Mouse (Mus musculus) brain, embryonic 18.5 days (tissue): ENCODE data around the gene Clstn1.

Experiments
- DNase-seq: peaks from one replicate; pipeline ENCODE4 v3.0.0-alpha.2; 2012; ENCODE audit warnings: low read depth, low spot score

The Clstn1 gene

DNA sequence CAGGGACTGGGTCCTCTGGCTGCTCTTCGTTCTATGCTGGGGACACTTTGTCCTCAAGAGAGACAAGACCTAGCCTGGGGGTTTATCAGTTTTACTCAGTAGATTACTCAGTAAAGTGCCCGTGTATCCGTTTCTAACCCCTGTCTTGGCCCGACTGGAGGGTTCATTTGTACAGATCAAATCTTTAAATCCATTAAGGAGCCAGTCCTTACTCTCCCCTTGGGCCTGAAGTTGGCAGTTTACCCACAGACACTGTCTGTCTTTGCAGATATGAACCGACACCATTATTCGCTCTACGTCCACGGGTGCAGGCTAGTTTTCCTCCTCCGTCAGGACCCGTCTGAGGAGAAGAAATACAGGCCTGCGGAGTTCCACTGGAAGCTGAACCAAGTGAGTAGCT lies 48.7 kb downstream of the Clstn1 start:
- DNase-seq, result no peak

DNA sequence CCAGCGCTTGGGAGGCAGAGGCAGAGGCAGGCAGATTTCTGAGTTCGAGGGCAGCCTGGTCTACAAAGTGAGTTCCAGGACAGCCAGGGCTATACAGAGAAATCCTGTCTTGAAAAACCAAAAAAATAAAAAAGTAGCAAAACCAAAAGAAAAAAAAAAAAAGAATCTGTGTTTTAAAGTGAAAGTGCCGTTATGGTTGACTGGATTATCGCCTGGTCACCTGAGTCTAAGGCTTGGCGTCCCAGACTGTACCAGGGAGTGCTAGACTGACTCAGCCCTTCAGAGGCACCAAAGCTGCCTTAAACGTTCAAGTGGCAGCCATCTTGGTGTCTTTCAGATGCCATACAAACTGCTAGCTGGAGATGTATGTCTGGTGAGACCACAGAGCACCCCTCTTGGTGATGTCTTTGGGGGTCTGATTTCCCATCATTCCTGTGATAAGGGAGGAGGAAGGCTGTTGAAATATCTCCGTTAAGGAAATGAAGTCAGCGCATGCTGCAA lies 49.7 kb downstream of the Clstn1 start:
- DNase-seq, result no peak

DNA sequence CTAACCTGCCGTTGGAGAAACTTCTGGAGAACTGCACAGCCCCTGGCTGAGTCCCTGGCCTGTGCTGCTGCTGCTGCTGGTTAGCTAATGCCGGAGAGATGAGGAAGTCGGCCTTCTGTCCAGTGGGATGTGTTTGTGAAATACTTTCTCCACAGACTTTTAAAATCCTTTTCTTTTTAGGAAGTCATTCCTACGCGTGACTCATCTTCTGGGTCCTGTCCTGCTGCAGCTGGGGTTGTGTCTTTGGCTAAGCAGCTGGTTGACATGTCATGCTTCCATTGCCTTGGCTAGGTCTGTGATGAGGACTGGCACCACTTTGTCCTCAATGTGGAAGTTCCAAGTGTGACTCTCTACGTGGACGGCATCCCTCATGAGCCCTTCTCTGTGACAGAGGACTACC lies 51.7 kb downstream of the Clstn1 start:
- DNase-seq, result no peak

DNA sequence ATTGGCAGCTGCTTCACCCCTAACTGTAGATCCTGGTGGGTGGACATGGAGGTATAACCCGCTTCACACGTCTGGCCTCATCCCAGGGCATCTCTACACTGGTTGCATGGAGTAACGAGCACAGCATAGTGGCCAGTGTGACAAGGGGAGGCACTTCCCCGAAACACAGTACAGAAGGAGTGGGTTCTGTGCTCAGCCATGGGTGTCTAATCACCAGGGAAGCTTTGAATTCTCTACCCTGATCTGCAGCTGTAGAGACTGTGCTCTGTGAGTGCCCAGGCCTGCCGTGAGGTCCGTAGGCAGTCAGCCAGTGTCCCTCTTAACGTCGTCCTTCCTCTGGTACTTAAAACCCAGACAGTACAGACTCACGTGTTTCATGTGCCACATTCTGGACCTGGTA lies 54.6 kb downstream of the Clstn1 start:
- DNase-seq, result no peak

DNA sequence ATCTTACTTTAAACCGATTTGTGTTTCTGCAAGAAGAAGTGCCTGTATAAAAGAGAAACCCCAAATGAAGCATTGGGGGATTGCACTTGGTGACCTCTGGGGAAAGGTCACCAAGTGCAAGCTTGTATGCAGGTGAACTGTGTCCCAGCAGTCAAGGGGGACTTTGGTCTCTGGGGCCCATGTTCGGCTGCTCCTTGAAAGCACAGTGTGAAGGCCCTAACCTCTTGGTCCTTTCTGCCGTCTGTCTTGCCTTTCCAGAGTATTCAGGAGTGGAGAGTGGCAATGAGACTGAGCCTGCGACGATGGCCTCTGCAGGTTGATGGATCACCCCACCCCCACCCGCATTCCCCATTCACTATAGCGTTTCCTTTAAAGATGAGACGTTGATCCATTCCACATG lies 55.1 kb downstream of the Clstn1 start:
- DNase-seq, result no peak

DNA sequence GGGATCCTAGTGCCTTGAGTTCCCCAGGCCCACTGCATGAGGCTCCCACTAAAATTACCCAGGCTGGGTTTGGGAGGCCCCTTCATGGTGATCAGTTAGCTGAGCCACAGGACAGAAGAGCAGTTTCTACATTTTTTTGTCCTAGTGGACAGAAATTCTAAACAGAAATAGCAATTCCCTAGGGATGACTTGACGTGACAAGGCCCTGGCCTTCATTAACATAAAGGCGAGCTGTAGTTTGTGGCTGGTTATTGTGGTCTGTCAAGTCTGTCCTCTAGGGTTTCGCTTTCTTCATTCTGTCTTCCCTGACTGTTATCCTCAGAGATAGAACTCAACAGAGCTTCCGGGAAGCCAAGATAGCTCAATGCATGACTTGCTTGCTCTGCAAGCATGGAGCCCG lies 55.7 kb downstream of the Clstn1 start:
- DNase-seq, result no peak

DNA sequence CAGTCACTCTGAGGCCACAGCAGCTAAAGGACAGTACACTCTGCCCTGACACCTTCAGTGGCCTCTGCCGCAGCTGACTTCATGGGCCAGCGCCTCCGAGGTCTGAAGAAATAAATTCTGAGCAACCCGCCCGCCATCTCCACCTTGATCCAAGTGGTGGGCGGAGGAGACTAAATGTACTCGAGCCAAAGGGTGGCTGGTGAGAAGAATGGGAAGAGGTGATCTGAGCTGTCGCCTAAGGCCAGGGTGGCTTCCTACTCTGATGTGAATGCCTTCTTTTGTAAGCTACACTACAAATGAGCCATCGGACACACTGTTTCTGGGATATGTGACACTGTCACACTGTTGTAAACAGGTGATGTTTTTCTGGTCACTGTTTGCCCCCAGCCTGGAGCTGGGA lies 59.5 kb downstream of the Clstn1 start:
- no peak for DNase-seq

DNA sequence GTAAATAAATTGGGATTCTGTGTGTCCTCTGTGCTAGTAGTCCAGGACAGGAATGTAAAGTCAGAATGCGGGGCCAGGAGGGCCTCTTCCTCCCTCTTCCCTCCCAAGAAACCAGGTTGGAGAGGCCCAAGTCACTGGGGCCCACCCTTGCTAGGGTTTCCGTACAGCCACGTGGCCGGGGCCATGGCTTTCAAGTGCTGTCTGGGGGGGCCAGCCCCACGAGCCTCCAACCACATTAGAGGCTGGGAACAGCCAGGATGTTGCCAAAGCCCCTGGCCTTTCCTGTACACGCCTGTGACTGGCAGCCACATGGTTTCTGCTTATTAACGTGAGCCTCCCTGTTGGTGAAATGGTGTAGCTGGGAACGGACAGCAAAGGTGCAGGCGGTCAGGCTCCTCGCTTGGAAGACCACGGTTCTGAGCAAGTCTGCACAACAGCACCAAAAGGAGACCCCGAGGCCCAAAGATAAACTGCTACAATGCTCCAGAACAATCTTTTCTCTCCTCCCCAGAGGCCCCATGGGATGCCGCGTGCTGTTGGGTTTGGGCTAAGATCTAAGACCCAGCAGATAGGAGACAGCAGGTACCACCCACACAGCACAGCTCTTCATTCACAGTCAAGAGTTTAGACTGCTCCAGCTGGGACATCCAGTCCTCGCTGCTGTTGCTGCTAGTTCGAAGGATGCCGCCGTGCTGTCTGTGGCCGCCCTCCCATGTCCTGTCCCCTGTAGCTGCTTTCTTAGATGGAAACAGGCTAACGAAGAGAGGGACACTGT lies 62.0 kb downstream of the Clstn1 start:
- DNase-seq, result no peak

DNA sequence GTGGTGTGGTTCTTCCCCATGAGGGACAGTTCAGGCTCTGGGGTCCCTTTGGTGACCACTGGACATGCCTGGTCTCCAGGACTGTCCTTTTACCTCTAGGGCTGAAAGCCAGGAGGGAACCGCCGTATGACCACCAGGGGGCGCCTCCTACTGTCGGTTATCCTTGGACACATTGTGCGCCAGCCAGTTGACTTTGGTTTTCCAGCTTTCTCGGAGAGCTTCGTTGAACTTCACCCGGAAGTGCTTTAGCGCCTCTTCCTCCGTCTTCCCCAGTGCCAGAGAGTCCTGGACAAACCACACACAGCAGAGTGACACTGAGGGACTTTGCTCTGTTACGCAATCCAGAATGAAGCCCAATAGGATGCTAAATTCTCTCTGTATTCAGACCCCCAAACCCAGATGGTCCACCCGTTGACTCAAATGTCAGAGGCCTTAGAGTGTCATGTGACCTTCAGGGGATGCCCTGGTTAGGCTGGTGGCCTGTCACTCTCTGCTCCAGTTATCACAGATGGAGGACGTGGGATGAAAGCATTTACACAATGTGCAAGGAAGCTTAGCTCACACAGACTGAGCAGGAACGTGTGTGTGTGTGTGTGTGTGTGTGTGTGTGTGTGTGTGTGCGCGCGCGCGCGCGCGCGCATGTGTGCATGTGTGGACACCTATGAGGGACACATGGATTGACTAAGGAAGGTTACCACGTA lies 64.4 kb downstream of the Clstn1 start:
- no peak for DNase-seq

DNA sequence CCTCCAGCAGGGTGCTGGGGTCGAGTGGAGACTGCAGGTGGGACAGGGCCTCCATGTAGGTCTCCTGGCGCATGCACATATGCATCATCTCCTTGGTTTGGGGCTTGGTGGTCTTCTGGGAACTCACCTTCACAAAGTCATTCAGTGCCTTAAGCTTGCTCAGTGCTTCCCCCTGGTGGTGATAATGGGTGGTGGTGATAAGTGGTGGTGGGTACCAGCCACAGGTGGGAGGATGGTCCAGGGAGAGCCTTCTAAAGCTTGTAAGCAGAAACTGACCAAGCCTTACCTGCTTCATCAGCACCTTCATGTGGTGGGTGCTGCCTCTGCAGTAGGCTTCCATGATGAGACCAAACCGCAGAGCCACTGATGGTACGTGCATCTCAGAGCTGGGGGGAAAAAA lies 68.0 kb downstream of the Clstn1 start:
- no peak for DNase-seq

DNA sequence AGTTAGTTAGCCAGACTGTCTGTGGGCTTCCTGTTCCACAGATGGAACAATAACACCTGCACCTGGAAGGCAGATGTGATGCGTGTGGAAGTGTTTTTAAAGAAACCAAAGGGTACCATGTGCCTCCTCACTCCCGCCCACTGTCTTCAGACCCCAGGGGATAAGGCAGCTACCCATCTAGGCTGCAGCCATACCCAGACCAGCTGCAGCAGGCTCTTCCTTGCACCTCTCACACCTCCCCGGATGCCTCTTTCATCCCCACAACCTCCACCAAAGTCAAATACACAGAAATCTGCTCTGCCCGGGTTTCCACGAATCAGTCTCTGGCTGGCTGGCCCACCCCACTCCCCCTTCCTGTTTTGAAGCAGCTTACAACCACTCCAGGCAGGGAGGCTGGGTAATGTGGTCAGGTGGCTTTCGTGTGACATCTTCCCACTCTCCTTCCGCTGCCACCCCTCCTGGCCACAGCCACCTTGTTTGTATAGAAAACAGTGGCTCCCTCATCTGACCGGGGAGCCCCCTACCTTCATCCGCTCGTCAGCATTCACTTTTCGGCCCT lies 71.7 kb downstream of the Clstn1 start:
- DNase-seq, result no peak

DNA sequence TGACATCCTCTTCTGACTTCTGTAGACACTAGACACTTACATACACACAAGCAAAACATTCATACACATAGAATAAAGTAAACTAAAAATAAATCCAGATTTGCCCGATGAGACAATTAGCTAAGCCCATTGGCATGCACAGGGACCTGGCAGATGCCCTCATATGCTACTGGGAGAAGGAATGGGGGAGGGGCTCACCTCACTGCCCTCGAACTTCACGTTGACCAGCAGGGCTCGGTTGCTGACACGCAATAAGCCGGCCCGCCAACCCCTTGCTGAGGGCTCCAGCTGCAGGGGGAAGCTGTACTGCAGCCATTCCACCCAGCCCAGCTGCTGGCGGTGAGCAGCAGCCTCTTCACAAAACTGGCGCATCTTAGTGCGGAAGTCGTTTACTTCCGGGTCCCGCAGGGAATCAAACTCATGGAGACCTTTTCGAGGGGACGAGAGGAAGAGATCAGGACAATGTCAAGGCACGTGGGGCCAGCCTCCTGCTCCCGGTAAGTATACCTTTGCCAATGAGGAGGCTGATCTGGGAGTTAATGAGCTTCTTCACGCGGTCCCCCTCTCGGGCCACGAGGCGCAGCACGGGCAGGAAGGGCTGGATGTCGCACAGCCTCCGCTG lies 73.3 kb downstream of the Clstn1 start:
- no peak for DNase-seq

DNA sequence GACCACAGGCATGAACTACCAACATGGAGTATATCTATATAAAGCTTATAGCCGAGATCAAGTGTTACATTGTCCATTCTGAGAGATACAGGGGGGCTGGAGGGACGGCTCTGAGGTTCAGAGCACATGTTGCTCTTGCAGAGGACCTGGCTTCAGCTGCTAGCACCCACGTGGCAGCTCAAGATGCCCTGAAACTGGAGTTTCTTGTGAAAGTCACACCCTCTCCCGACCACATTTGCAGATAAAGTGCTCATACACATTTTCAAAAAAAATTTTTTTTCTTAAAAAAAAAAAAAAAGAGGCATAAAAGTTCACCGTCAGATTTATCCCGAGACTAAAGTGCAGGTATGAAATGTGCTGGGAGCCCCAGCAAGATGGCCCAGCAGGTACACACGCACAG lies 74.3 kb downstream of the Clstn1 start:
- DNase-seq, result no peak

DNA sequence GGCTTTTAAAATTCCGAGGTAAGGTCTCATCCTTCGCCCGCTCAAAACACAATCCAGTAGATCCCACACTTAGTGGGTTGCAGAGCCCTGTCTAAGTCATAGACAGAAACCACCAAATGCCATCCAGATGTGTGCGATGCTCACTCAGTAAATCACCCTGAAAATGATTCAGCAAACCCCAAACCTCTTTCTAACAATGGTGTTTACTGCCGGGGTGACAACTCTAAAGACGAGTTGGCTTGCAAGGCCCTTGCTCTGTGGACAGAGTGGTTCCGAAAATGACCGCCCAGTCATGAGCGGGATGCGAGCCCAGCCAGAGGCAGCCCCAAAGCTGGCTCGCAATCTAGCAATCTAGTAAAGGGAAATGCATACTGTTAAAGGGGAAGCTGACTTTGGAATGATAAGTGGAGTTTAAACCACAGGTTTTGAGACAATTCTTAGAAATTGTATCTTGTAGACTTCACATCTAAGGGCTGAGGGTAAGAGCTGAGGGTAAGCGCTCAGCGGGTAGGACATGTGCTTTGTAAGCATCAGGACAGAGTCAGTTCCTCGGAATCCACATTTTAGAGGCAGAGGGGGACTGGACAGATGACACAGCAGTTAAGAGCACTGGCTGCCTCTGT lies 75.8 kb downstream of the Clstn1 start:
- DNase-seq, result no peak

DNA sequence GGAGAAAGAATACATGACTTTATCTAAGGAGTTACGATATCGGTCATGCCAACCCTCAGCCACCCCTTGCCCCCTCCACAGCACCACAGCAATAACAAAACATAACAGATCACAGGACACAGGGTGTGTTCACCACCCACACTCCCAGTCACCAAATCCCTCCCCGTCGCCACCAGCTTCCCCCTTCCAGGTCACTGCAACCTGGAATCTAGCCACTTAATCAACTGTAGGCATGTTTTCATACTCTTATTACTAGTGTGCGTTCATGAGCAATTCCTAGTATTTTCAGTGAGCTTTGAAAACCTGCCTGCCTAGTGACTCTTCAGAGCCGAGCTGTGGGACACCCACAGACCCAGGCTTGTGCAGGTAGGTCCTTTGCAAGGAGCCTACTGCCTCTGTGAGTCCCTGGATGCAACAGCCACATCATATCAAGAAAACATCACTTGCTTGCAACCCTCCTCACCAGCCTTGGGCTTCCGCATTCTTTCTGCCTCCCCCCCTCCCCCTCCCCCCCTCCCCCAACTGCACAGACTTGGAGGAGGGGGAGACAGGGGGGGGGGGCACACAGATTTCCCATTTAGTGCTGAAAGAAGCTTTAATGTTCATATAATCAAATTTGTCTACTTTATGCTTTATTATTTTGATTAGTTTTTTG lies 77.7 kb downstream of the Clstn1 start:
- no peak for DNase-seq

DNA sequence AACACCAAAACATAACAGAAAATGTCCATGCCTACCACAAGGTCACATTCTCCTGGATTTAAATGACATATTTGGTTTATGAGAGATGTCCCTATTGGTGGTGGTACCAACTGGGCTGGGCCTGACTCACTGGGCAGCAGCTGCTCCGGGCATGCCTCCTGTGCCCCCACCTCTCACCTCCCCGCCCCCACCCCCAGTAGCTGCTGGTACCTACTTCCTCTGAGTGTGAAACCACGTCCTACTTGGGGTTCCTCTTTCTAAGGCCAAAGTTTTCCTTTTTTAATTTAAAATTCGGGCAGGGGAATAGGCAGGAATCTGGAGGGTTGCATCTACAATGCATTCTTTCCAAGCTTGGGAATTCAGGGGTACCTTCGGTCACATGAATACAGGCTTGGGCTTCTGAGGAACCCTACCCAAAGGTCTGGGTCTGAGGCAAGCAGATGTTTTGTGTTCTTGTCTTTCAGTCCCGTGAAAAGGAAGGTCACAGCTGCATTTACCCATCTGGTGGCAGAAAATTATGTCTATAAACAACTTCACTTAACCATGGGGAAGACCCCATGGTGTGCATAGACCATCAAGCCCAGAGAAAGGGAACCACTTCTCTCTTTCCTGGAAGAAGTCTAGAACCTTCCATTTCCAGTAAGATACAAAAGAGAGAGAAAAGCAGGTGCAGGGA lies 78.9 kb downstream of the Clstn1 start:
- no peak for DNase-seq

DNA sequence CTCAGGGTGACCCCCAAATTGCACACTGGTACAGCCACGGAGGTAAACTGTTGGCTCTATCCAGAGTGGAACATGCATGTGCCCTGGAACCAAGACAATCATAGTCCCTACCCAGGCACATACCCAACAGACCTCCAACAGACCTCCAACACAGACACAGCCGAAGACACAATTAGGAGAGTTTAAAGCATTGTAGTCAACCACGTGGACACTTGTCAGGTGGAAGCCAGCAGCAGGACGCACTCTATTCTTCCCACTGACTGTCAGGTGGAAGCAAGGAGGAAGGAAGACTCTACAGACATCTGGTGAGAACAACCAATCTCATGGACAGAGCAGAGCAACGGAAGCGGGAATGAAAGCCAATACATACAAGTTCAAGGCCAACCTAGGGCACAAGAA lies 79.4 kb downstream of the Clstn1 start:
- no peak for DNase-seq

DNA sequence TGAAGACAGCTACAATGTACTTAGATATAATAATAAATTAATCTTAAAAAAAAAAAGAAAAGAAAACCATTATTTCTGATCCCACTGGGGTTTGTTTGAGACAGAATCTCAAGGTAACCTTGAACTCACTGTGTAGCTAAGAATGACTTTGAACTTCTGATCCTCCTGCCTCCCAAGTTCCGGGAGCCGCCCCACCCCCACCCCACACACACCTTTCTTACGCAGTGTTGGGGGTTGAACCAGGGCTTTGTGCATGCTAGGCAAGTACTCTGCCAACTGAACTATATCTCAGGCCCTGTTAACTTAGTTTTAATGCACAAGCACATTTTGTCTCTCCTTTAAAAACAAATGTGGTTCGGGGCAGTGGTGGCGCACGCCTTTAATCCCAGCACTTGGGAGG lies 84.9 kb downstream of the Clstn1 start:
- DNase-seq, result no peak

DNA sequence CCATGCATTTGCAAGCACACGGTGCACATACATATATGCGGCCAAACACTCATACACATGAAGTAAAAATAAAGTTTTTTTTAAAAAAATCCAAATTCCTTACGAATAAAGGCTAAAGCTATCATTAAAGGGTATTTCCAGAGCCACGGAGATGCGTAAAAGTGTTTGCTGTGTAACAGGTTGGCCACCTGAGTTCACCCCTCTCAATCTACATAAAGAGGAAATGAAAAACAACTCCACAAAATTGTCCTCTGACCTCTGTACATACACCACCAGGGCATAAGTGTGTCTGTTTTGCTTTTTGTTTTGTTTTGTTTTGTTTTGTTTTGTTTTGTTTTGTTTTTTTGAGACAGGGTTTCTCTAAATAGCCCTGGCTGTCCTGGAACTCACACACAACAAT lies 86.5 kb downstream of the Clstn1 start:
- no peak for DNase-seq

DNA sequence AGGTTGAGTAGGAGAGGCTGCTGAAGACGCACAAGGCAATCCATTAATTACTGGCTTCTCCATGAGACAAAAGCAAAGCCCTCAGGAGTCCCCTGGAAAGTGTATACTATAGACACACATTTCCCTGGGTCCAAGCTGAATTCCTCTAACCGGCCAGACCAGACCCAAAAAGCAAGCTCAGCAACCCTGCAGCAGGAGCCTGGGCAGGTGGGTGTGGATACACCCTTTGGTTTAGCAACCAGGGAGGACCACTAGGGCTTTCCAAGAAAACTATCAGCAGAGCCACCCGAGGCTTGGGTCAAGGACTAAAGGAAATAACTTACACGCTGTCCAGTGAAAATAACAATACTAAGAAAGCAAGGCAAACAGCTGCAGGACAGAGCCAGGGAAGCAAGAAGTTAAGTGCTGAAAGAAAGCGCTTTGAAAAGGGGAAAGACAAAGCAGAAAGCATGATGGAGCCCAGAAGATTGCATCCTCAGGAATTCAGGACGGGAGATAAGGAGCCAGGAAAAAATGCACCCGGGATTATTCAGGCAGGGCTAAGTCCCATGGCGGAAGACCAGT lies 88.6 kb downstream of the Clstn1 start:
- no peak for DNase-seq
